Mouse (Mus musculus) ES-Bruce4 (cell line): ENCODE data around the gene Uqcrq.

Source experiments
- CTCF ChIP-seq: IDR thresholded peaks from one replicate; pipeline ENCODE4 v1.8.1; 2011; ENCODE audit warnings: low read depth, low read length
- POLR2A ChIP-seq: IDR thresholded peaks from one replicate; pipeline ENCODE4 v1.8.1; 2011; ENCODE audit warnings: low read length; ENCODE audit not compliant: insufficient read depth

DNA sequence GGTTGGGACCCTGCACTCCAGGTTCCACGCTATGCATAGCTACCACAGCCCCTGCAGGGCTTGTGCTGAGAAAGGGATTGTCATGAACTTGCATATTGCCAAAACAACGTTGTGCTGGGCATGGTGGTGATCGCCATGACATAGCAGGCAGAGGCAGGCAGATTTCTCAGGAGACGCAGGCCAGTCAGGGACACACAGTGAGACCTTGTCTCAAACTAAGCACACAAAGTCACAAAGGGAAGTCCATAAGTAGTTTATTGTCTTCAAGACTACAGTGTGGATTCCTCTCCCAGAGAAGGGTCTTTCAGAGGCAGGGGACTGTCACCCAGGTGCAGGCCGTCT, 1.9 kb downstream of the Uqcrq start:
- TF ChIP-seq CTCF (no peak), POLR2A (no peak)
